Mouse (Mus musculus): ENCODE measurements around the gene Ambra1.

Gene Ambra1

GRCm38 (mm10) chr2:91876000-91876805, 146.3 kb downstream of the Ambra1 start:
- no peak for DNase-seq

GRCm38 (mm10) chr2:91876806-91877140, 146.8 kb downstream of the Ambra1 start:
- DNase-seq: no peak

GRCm38 (mm10) chr2:91878387-91879180, 148.7 kb downstream of the Ambra1 start:
- DNase-seq: peak in 1 of 2 experiments; percentile 10

GRCm38 (mm10) chr2:91883961-91884360, 154.0 kb downstream of the Ambra1 start:
- DNase-seq: no peak

GRCm38 (mm10) chr2:91884616-91885015, 154.7 kb downstream of the Ambra1 start:
- no peak for DNase-seq

- no peak for DNase-seq
These were observed 164.8 kb downstream of the Ambra1 start for GRCm38 (mm10) chr2:91894716-91895115.

- DNase-seq: no peak
These were observed 165.5 kb downstream of the Ambra1 start for GRCm38 (mm10) chr2:91895401-91895800.

GRCm38 (mm10) chr2:91897968-91898367, 168.0 kb downstream of the Ambra1 start:
- DNase-seq: no peak

- no peak for DNase-seq
These were observed 169.2 kb downstream of the Ambra1 start for GRCm38 (mm10) chr2:91899141-91899540.

- no peak for DNase-seq
These were observed 170.5 kb downstream of the Ambra1 start for GRCm38 (mm10) chr2:91900431-91900830.

- no peak for DNase-seq
These were observed 172.4 kb downstream of the Ambra1 start for GRCm38 (mm10) chr2:91902336-91902735.

GRCm38 (mm10) chr2:91903171-91903925, 173.4 kb downstream of the Ambra1 start:
- no peak for DNase-seq

GRCm38 (mm10) chr2:91904618-91905307, 174.8 kb downstream of the Ambra1 start:
- DNase-seq: no peak

- no peak for DNase-seq
These were observed 176.2 kb downstream of the Ambra1 start for GRCm38 (mm10) chr2:91906141-91906540.

GRCm38 (mm10) chr2:91912616-91913015, 182.7 kb downstream of the Ambra1 start:
- no peak for DNase-seq

- DNase-seq: no peak
These were observed 183.6 kb downstream of the Ambra1 start for GRCm38 (mm10) chr2:91913328-91914110.

- no peak for DNase-seq
These were observed 186.5 kb downstream of the Ambra1 start for GRCm38 (mm10) chr2:91916346-91916977.

GRCm38 (mm10) chr2:91917096-91917495, 187.2 kb downstream of the Ambra1 start:
- no peak for DNase-seq

GRCm38 (mm10) chr2:91920130-91920529, 190.2 kb downstream of the Ambra1 start:
- no peak for DNase-seq

GRCm38 (mm10) chr2:91921181-91921789, 191.4 kb downstream of the Ambra1 start:
- peak; percentile 93 for DNase-seq

All from kidney, postnatal 4 days (tissue).